Mouse (Mus musculus) MEL (cell line): ENCODE results near the gene Plac9a.
"Not testable (repeated sequence)": the region's sequence is repeated elsewhere in the genome, so short reads cannot be mapped to it uniquely, and the experiment has no call there.

Experiments used
- NRF1 ChIP-seq: IDR thresholded peaks from 2 replicates; pipeline ENCODE4 v1.6.1; 2014; ENCODE audit warnings: low read depth, mild to moderate bottlenecking, inconsistent platforms, low read length, improper control_type of control experiment, moderate library complexity; ENCODE audit not compliant: poor library complexity, insufficient read depth, severe bottlenecking
- TBP ChIP-seq: IDR thresholded peaks from 2 replicates; pipeline ENCODE4 v1.8.0; 2011; ENCODE audit warnings: low read depth, low read length, improper control_type of control experiment
- TCF12 ChIP-seq: IDR thresholded peaks from 2 replicates; pipeline ENCODE4 v1.6.1; 2014; ENCODE audit warnings: low read depth, mild to moderate bottlenecking, inconsistent platforms, low read length, improper control_type of control experiment, moderate library complexity

GRCm38 (mm10) chr14:25876640-25877039 is 26.3 kb downstream of the Plac9a start:
- not testable (repeated sequence) for TF ChIP-seq TCF12, TBP, NRF1
